Mouse (Mus musculus) myocyte (in vitro differentiated cells): ENCODE measurements around the gene Smim26.

Source experiments
- MAX ChIP-seq: IDR thresholded peaks from one replicate; pipeline ENCODE4 v1.6.1; 2011; ENCODE audit warnings: low read depth, mild to moderate bottlenecking, control low read depth
- MYOG ChIP-seq, 3 experiments: IDR thresholded peaks; one replicate each; pipeline ENCODE4 v1.6.1; 2011; ENCODE audit warnings: control low read depth in 2 of 3, low read depth in 2 of 3, mild to moderate bottlenecking in 2 of 3; ENCODE audit not compliant: insufficient read length in 2 of 3, control insufficient read depth in 1 of 3, insufficient read depth in 1 of 3
- POLR2A ChIP-seq: IDR thresholded peaks from one replicate; pipeline ENCODE4 v1.6.1; 2011; ENCODE audit warnings: low read depth, mild to moderate bottlenecking, control low read depth, moderate library complexity; ENCODE audit not compliant: insufficient read length
- USF1 ChIP-seq: IDR thresholded peaks from one replicate; pipeline ENCODE4 v1.6.1; 2011; ENCODE audit warnings: low read depth, mild to moderate bottlenecking, control low read depth, moderate library complexity

- no peak for TF ChIP-seq POLR2A
- TF ChIP-seq MYOG (IDR thresholded peaks at IDR 0.05; ENCODE audit: control insufficient read depth in 1 of 3, insufficient read depth in 1 of 3, insufficient read length in 2 of 3, low read depth in 2 of 3): no peak
- TF ChIP-seq MAX: no peak
- TF ChIP-seq USF1: no peak
Measured at GRCm38 (mm10) chr2:144641991-144642390, 48.1 kb downstream of the Smim26 start.
